8 mouse cellular contexts compared by ENCODE assay signal in the genomic region with DNA sequence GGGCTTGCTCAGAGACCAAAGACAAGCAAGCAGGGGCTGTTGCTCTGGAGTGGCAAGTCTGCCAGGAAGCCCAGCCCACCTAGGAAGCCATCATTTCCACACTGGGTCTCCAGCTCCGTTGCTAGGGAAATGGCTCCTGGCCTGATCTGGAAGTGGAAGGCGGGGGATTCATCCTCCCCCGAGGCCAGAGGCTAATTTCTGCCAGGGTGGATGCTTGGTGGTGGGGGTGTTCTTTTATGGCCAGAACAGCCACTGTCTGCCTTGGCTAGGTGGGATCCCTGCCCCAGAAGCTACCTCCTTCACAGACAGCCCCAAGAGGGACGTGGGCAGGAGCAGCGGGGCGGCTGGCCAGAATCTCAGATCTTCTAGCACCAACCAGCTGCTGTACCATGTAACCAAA. TPM values are rescaled to one million over a fixed set of nuclear protein-coding genes. Genes with fewer than 3 reads are reported as not detected.
DNase-seq lines count a peak whose midpoint lies in the region; ATAC-seq lines count a peak whose summit lies in the region.

No protein-coding gene starts in this region.

- H3K36me3 ChIP-seq in heart, embryonic 12.5 days, result peaks cover 30% of the 10 kb centered on the region

- ATAC-seq in heart, embryonic 12.5 days (ENCODE audit: insufficient number of reproducible peaks, low FRiP score), result no peak

- H3K4me1 ChIP-seq in heart, embryonic 12.5 days (replicated peaks), result peaks cover 67% of the 10 kb centered on the region

- H3K4me3 ChIP-seq in heart, embryonic 12.5 days, result no peak overlapping the region

- H3K27ac ChIP-seq in heart, embryonic 12.5 days (ENCODE audit: poor library complexity, severe bottlenecking), result no peak overlapping the region

- no peaks in the 10 kb centered on the region for H3K9me3 ChIP-seq in heart, embryonic 12.5 days (replicated peaks)

- intact Hi-C loops in left cerebral cortex, postnatal 4 days (cut with DNase I), result no loop called here

- H3K9ac ChIP-seq in heart, embryonic 12.5 days, result 0 out of 2 replicates have a peak overlapping the region, but pooled peaks have one; percentile 8

- H3K27me3 ChIP-seq in heart, embryonic 12.5 days (replicated peaks), result no peaks in the 10 kb centered on the region

- H3K4me2 ChIP-seq in heart, embryonic 12.5 days, result no peak overlapping the region

- DNase-seq in cerebellum, adult 11-12 months, result peak; percentile 66
- no peak for DNase-seq in cerebellum, adult 11 months
- peak; percentile 42 for DNase-seq in ZHBTc4 (ENCODE audit: low read depth, low spot score)
- DNase-seq in left cerebral cortex, postnatal 4 days, result peak; percentile 61
- no peak for DNase-seq in thymus, postnatal 10 days (ENCODE audit: low spot score in 2 of 2)
- DNase-seq in spleen, postnatal 36 days (ENCODE audit: low spot score in 2 of 2), result no peak
- no peak for DNase-seq in spleen, postnatal 14 days (ENCODE audit: low spot score in 2 of 2)

- WGBS in heart, embryonic 12.5 days, result 64% methylated on average over 6 of the region's 6 CpGs

RNA-seq across cellular contexts. Expression of gene Tmem201, which starts 4.1 kb away (rescaled TPM):
- 51.1 and 52.8 TPM in 2 replicates for polyA plus RNA-seq in heart, embryonic 12.5 days (2016; fragmentation: Nextera tagmentation; extraction: Ambion mirVana)
- 10 to 100 TPM; 57.8 to 60.1 TPM for total RNA-seq in left cerebral cortex, postnatal 4 days (2021)

RNA-seq across cellular contexts. Expression of gene Pik3cd, which starts 31.4 kb away (rescaled TPM):
- 3.5 and 3.7 TPM in 2 replicates for polyA plus RNA-seq in heart, embryonic 12.5 days (2016; fragmentation: Nextera tagmentation; extraction: Ambion mirVana)
- total RNA-seq in left cerebral cortex, postnatal 4 days (2021), result 10 to 100 TPM; 46.2 to 53.7 TPM

RNA-seq across cellular contexts. Expression of gene Slc25a33, which starts 40.3 kb away (rescaled TPM):
- 7.3 and 7.5 TPM in 2 replicates for polyA plus RNA-seq in heart, embryonic 12.5 days (2016; fragmentation: Nextera tagmentation; extraction: Ambion mirVana)
- 10 to 100 TPM; 18.6 to 19.4 TPM for total RNA-seq in left cerebral cortex, postnatal 4 days (2021)

Comparison
In these comparisons a context has a peak if more than half of its experiments do, and no peak if none do; other contexts are left out.
1. DNase-seq: peak in cerebellum, adult 11-12 months (single experiment), ZHBTc4 (single experiment) and left cerebral cortex, postnatal 4 days (single experiment); none in cerebellum, adult 11 months (single experiment), thymus, postnatal 10 days (0 of 2), spleen, postnatal 36 days (0 of 2) and spleen, postnatal 14 days (0 of 2).